18 mouse cellular contexts compared by ENCODE assay signal in the genomic region with DNA sequence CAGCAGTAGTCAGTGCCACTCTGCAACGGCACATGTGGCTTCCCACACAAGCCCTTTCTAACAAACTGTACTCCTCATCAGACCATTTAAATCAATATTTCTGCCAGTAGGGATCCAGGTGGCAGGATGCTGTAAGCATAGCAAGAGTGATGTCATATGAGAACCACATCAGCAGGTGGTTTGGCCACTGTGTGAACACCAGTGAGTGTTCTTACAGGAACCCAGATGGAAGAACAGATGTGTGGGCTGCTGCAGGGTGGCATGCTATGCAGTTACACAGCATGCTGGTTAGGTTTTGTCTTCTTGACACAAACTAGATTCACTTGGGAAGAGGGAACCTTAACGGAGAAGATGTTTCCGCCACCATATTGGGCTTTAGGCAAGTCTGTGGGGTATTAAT. TPM values are rescaled to one million over a fixed set of nuclear protein-coding genes. Genes with fewer than 3 reads are reported as not detected.
"Had no signal": no experiment of that assay in that cellular context is flagged by ENCODE, and none has a peak within 500 bp of the region (broad histone marks: within the 10 kb centered on the region; RNA-seq: fewer than 3 reads in every experiment).

No protein-coding gene starts in this region.

- H3K27me3 ChIP-seq: hindbrain, embryonic 15.5 days; limb, embryonic 13.5 days; midbrain, embryonic 12.5 days; neural tube, embryonic 13.5 days; stomach, embryonic 15.5 days had no signal

- H3K36me3 ChIP-seq: neural tube, embryonic 13.5 days had no signal

- H3K4me3 ChIP-seq: hindbrain, embryonic 15.5 days; limb, embryonic 13.5 days; midbrain, embryonic 12.5 days; neural tube, embryonic 13.5 days; stomach, embryonic 15.5 days had no signal

- ATAC-seq: inflammation-experienced regulatory T-cells, adult 6 months; intestine, postnatal 0 days; midbrain, embryonic 16.5 days had no signal

- DNase-seq: kidney, adult 8-10 months; kidney, postnatal 25 days; layer of hippocampus, adult 9-11 months; left cerebral cortex, postnatal 4 days; lung, adult 18-20 months; retina, postnatal 1 day; right cerebral cortex, postnatal 4 days; spleen, adult 18-20 months had no signal

- H3K27ac ChIP-seq: hindbrain, embryonic 15.5 days; limb, embryonic 13.5 days; midbrain, embryonic 12.5 days; neural tube, embryonic 13.5 days; stomach, embryonic 15.5 days had no signal

RNA-seq across cellular contexts. Expression of a gene that starts 26.6 kb away (rescaled TPM):
- total RNA-seq: left cerebral cortex, postnatal 10 days; left cerebral cortex, postnatal 4 days; megakaryocyte-erythroid progenitor cell, adult 5-6 weeks had no signal
